ENCODE assay signal across 8 mouse cellular contexts in the genomic region with DNA sequence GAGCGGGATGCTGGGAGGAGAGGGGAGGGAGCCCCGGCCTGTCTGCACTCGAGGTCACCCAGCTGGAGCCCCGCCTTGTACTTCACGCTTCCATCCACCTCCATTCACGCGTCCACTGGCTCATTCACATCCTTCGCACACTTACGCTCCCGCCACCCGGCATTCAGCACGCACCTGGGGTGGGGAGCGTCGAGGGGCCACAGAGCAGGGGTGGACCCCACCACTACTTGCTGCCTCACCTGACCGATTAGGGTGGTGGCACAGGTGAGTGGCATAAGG. TPM values are rescaled to one million over a fixed set of nuclear protein-coding genes. Genes with fewer than 3 reads are reported as not detected.
A peak's percentile ranks its signal among the peaks of the same experiment; 100 is the strongest.
DNase-seq lines count a peak whose midpoint lies in the region; ATAC-seq and TF ChIP-seq lines count a peak whose summit lies in the region.

Gene Hcrtr1, minus strand, starts transcription at position 146 of the 279 bp plus-strand sequence.

- H3K27me3 ChIP-seq in kidney, embryonic 15.5 days, result peaks cover 78% of the 10 kb centered on the region
- peaks cover 87% of the 10 kb centered on the region for H3K27me3 ChIP-seq in hindbrain, embryonic 10.5 days (ENCODE audit: insufficient read depth, poor library complexity, severe bottlenecking)
- H3K27me3 ChIP-seq in midbrain, embryonic 12.5 days, result peaks cover 72% of the 10 kb centered on the region

- H3K4me3 ChIP-seq in kidney, embryonic 15.5 days (replicated peaks), result peak within 1 kb of the TSS; percentile 36
- H3K4me3 ChIP-seq in bone marrow, adult 2 months (replicated peaks; ENCODE audit: control insufficient read depth, low read depth, low read length), result no peak within 1 kb of the TSS
- peak within 1 kb of the TSS; percentile 60 for H3K4me3 ChIP-seq in hindbrain, embryonic 10.5 days
- peak within 1 kb of the TSS; percentile 45 for H3K4me3 ChIP-seq in midbrain, embryonic 12.5 days

- H3K27ac ChIP-seq in kidney, embryonic 15.5 days, result no peak within 1 kb of the TSS
- H3K27ac ChIP-seq in bone marrow, adult 2 months (ENCODE audit: control insufficient read depth, insufficient read depth, low read depth, low read length, poor library complexity), result peak within 1 kb of the TSS; percentile 4; the same call in 1 of the 2 replicates
- H3K27ac ChIP-seq in hindbrain, embryonic 10.5 days, result peak within 1 kb of the TSS; percentile 59
- no peak within 1 kb of the TSS for H3K27ac ChIP-seq in midbrain, embryonic 12.5 days (replicated peaks)

- 0 out of 2 replicates have a peak, but pooled peaks have one; percentile 10 for TF ChIP-seq POLR2A in bone marrow, adult 2 months (IDR thresholded peaks at IDR 0.05; ENCODE audit: borderline replicate concordance, control insufficient read depth, low read depth, low read length)

- H3K9me3 ChIP-seq in kidney, embryonic 15.5 days (replicated peaks), result no peaks in the 10 kb centered on the region
- no peaks in the 10 kb centered on the region for H3K9me3 ChIP-seq in hindbrain, embryonic 10.5 days
- no peaks in the 10 kb centered on the region for H3K9me3 ChIP-seq in midbrain, embryonic 12.5 days

- WGBS in kidney, embryonic 15.5 days, result under 1% methylated on average over 15 of the region's 15 CpGs
- WGBS in bone marrow, adult 2 months, result 4% methylated on average over 15 of the region's 15 CpGs
- WGBS in hindbrain, embryonic 10.5 days, result 1% methylated on average over 13 of the region's 15 CpGs
- WGBS in midbrain, embryonic 12.5 days, result 2% methylated on average over 12 of the region's 15 CpGs

- TF ChIP-seq CTCF in bone marrow, adult 2 months (IDR thresholded peaks at IDR 0.05; ENCODE audit: control insufficient read depth, insufficient read depth, low read length), result no peak

- ATAC-seq in kidney, embryonic 15.5 days (replicated peaks; ENCODE audit: low FRiP score), result peak; percentile 31; the same call in 1 of the 2 replicates
- no peak for ATAC-seq in midbrain, embryonic 12.5 days (ENCODE audit: low FRiP score, low read depth)
- ATAC-seq in frontal cortex, adult (ENCODE audit: low TSS enrichment), result no peak

- H3K4me2 ChIP-seq in kidney, embryonic 15.5 days, result peak within 1 kb of the TSS; percentile 69
- H3K4me2 ChIP-seq in midbrain, embryonic 12.5 days (replicated peaks), result peak within 1 kb of the TSS; percentile 90

- DNase-seq in kidney, postnatal 36 days, result no peak
- DNase-seq in hindbrain, embryonic 10.5 days (ENCODE audit: low spot score), result no peak
- no peak for DNase-seq in frontal cortex, postnatal 10 days (ENCODE audit: low spot score in 2 of 2)
- no peak for DNase-seq in left cerebral cortex, postnatal 25 days (ENCODE audit: low spot score in 2 of 2)

- peaks cover 23% of the 10 kb centered on the region for H3K4me1 ChIP-seq in kidney, embryonic 15.5 days
- no peaks in the 10 kb centered on the region; the same call in 1 of the 2 replicates for H3K4me1 ChIP-seq in bone marrow, adult 2 months (ENCODE audit: control insufficient read depth, insufficient read depth, low read length)
- H3K4me1 ChIP-seq in hindbrain, embryonic 10.5 days (replicated peaks), result peaks cover 39% of the 10 kb centered on the region
- peaks cover 24% of the 10 kb centered on the region for H3K4me1 ChIP-seq in midbrain, embryonic 12.5 days

- intact Hi-C loops in left cerebral cortex, postnatal 25 days (cut with DNase I), result loop anchor here (5.0 kb wide), 1 partner anchor 108 kb away; no protein-coding TSS in a partner anchor

- no peaks in the 10 kb centered on the region for H3K36me3 ChIP-seq in kidney, embryonic 15.5 days
- H3K36me3 ChIP-seq in hindbrain, embryonic 10.5 days, result no peaks in the 10 kb centered on the region
- H3K36me3 ChIP-seq in midbrain, embryonic 12.5 days, result no peaks in the 10 kb centered on the region

- peak within 1 kb of the TSS; percentile 16; the same call in 1 of the 2 replicates for H3K9ac ChIP-seq in kidney, embryonic 15.5 days
- peak within 1 kb of the TSS; percentile 46 for H3K9ac ChIP-seq in midbrain, embryonic 12.5 days (replicated peaks)

RNA-seq across cellular contexts. Expression of gene Hcrtr1, which starts in this region (rescaled TPM):
- polyA plus RNA-seq in kidney, embryonic 15.5 days (2015; fragmentation: Nextera tagmentation; extraction: Ambion mirVana), result 0.17 and 0.62 TPM in 2 replicates
- polyA plus RNA-seq in bone marrow, adult 2 months (2011; ENCODE audit: insufficient read depth, insufficient read length, low replicate concordance, missing spikeins), result not detected in 2 replicates
- polyA plus RNA-seq in hindbrain, embryonic 10.5 days (2016; fragmentation: Nextera tagmentation; extraction: Ambion mirVana), result 0.81 and 0.85 TPM in 2 replicates
- 0.47 and 0.48 TPM in 2 replicates for polyA plus RNA-seq in midbrain, embryonic 12.5 days (2016; fragmentation: Nextera tagmentation; extraction: Ambion mirVana)
- 1 to 10 TPM; 2.2 to 2.7 TPM for total RNA-seq in left cerebral cortex, postnatal 25 days (2021)

Comparison
In these comparisons a context has a peak if more than half of its experiments do, and no peak if none do; other contexts are left out.
1. Peak in ATAC-seq, H3K4me3 ChIP-seq, H3K9ac ChIP-seq and H3K4me2 ChIP-seq in kidney, embryonic 15.5 days; RNA of the gene not detected or under 1 TPM.
2. H3K27ac ChIP-seq: peak in bone marrow, adult 2 months (single experiment) and hindbrain, embryonic 10.5 days (single experiment); none in kidney, embryonic 15.5 days (single experiment) and midbrain, embryonic 12.5 days (single experiment).